Mouse (Mus musculus) frontal cortex, adult 2 months (tissue): ENCODE measurements around the gene Olfr1006. TPM values are rescaled to one million over a fixed set of nuclear protein-coding genes. Genes with fewer than 3 reads are reported as not detected.
A peak's percentile ranks its signal among the peaks of the same experiment; 100 is the strongest.
"Not testable (repeated sequence)": the region's sequence is repeated elsewhere in the genome, so short reads cannot be mapped to it uniquely, and the experiment has no call there.

Source experiments
- DNase-seq, 2 experiments: peaks; one replicate each; pipeline ENCODE4 v3.0.0; 2022; ENCODE audit warnings: low spot score in 1 of 2; ENCODE audit errors: extremely low spot score in 1 of 2
- polyA plus RNA-seq: library from polyadenylated mRNA; depleted of rRNA; stranded (reverse); fragments of >200 nt; gene quantifications from 2 replicates; pipeline ENCODE4 v1.2.3, GENCODE M21; 2012; rRNA removed

Gene Olfr1006
- not detected in 2 replicates for polyA plus RNA-seq

DNA sequence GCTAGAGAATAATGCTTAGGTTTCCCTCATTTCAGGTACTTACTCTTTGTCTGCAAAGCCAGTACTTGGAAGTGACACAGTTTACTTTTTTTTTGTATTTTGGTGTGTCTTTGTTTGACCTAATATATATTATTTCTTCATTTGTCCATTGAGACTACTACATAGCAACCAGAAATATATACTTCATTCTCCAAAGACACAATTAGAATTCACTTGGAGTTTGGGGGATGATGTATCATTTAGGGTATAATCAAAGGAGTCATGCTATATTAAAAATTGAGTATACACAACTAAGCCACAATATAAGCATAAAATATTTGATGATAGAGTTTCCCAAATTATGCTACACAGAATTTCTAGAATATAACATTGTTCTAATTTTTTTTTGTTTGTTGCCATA lies at the start of gene Olfr1006:
Olfr1006 (minus strand) TSS at position 101 of the 400 bp plus-strand sequence.
- no peak for DNase-seq

DNA sequence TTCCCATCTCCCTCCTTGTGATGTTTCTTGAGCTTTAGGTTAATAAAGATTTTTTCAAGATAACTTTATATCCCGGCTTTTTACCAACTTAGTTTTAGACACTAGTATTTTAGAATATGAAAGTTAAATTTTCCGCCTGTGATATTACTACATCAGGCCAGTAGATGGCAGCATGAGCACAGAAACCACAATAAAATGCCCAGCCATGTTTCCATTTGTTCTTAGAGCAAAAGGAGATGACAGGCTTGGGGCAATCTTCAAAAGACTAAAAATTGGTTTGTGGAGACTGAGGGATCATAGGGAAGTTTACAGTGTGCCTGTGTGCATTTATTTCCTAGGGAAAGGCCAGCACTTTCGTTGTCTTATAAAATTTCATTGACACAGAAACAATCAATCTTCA lies 47.2 kb upstream of the Olfr1006 start:
- peak in 1 of 2 experiments; percentile 62 for DNase-seq

DNA sequence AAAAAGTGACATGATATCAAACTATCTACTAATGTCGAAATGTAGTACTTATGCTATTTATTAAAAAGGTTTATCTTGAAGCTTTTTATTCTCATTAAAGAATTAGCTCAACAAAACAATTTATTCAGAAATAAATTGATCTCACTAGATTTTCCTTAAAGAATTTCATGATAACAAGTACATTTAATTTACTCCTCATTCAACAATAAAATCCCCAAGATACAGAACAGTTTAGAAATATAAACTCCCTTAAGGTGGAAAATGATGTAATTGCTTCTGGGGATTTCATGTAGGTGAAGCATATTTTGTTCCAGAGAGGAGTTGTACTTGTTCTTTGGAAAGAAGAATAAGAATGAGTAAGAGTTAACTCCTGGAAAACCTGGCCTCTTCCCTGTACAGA lies 36.6 kb upstream of the Olfr1006 start, which contains the start of gene Olfr1009:
Olfr1009 (plus strand) TSS at position 301 of the 400 bp plus-strand sequence.
- no peak for DNase-seq

DNA sequence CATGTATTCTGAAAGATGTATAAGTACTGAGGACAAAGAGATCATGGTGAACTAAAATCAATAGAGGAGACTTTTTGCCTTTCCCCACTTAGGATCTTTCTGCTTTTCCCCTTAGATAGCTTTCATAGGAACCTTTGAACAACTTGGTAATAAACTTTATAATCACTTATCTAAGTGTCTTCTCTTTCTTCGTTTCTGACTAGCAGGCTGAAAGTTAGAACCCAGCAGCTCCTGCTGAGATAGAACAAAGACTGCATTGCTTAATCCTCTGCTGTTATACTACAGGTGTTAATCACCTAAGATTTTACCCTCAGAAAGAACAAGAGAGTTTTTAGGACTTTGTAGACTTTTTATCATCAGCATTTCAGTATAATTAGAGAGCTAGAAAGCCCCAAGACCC lies 32.6 kb upstream of the Olfr1006 start:
- no peak for DNase-seq

DNA sequence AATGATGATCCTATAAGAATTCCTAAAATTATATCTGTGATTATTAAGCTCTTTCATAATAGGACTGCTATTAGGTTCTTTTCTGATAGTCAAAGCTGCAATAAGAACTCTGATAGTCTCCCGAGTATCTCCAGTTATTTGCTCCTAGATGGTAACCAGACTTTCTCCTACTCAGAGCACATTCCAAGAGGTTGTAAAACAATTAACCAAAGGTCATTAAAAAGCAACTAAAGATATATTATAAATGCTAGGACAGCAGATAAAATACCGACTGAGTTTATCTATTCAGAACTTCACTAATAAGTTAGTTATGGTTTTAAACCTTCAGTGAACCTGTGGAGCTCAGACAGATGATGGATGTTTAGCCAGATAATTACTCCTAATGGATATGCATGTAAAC lies 32.1 kb upstream of the Olfr1006 start:
- DNase-seq = not testable (repeated sequence)

DNA sequence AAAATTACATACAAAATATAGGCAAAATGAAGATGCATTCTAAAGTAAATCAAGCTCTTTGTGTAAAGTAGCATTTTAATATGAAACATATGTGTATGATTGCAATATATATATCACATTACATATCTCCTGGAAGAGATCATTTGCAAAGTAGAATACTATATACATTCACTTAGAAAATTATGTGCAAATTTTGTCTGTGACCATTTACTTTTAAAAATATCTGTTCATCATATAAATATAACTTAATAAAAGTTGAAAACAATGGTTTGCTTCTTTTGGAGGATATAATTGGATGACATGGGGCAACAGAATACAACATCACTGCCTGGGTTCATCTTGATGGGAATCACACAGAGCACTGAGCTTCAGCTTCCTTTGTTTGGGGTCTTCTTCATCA lies 10.6 kb upstream of the Olfr1006 start, which contains the start of gene Olfr1008:
Olfr1008 (plus strand) TSS at position 301 of the 400 bp plus-strand sequence.
- no peak for DNase-seq

DNA sequence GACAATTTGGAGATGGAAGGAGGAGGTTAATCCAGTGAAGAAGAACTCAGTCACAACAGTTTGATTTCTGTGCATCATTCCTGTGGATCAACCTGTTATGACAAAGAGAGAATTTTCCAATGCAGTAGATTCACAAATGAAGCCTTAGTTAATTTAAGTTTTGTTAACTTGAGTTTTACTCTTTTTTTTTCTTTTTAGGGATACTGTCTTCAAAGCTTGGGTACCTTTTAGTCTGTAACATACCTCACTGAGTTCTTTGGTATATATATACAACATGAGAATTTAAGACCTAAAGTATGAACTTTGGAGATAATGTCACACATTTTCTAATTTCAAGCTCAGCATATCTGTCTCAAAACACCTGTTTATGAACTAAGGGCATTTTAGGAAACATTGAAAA lies 14.2 kb downstream of the Olfr1006 start, which contains the start of gene Olfr154:
Olfr154 (minus strand) TSS at position 101 of the 400 bp plus-strand sequence.
- DNase-seq = not testable (repeated sequence)

DNA sequence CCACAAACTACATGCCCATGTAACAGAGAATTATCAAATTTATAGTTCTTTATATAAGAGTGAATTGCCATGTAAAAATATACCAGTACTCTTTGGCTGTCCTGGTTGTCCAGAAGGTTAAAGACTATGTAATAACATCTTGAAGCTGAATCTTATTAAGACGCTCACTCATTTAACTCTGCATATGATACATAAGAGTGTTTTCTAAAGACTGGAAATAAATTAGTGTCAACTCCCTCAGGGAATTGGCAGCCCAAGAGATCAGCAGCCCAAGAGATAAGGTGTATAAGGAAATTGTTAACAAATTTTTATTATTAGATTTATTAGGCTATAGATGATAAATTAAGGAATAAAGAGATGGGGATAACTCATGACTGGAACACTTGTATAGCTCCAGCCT lies 28.0 kb downstream of the Olfr1006 start, which contains the start of gene Olfr1002:
Olfr1002 (minus strand) TSS at position 101 of the 400 bp plus-strand sequence.
- no peak for DNase-seq

Other genes with a start within 250 kb of the Olfr1006 start
- 0.12 and 0.19 TPM in 2 replicates for gene Olfr994, start 242.3 kb downstream of the Olfr1006 start, polyA plus RNA-seq
- not detected in 2 replicates for gene Olfr995, start 235.1 kb downstream of the Olfr1006 start, polyA plus RNA-seq
- not detected in 2 replicates for gene 4833423E24Rik, start 159.7 kb downstream of the Olfr1006 start, polyA plus RNA-seq
- not detected in 2 replicates for gene Olfr996, start 99.6 kb downstream of the Olfr1006 start, polyA plus RNA-seq
- not detected in 2 replicates for gene Olfr998, start 89.8 kb downstream of the Olfr1006 start, polyA plus RNA-seq
- gene Olfr1000, start 66.9 kb downstream of the Olfr1006 start, polyA plus RNA-seq = not detected in 2 replicates
- not detected in 2 replicates for gene Olfr1002, start 28.1 kb downstream of the Olfr1006 start, polyA plus RNA-seq
- not detected in 2 replicates for gene Olfr154, start 14.3 kb downstream of the Olfr1006 start, polyA plus RNA-seq
- gene Olfr1008, start 10.7 kb upstream of the Olfr1006 start, polyA plus RNA-seq = not detected in 2 replicates
- gene Olfr1009, start 36.7 kb upstream of the Olfr1006 start, polyA plus RNA-seq = 0.06 TPM in 1 of 2 replicates, not detected in the other
- gene Olfr1012, start 84.0 kb upstream of the Olfr1006 start, polyA plus RNA-seq = not detected in 2 replicates
- gene Olfr1013, start 88.3 kb upstream of the Olfr1006 start, polyA plus RNA-seq = 0.10 TPM in 1 of 2 replicates, not detected in the other
- not detected in 2 replicates for gene Olfr1014, start 93.9 kb upstream of the Olfr1006 start, polyA plus RNA-seq
- not detected in 2 replicates for gene Olfr1015, start 103.2 kb upstream of the Olfr1006 start, polyA plus RNA-seq
- not detected in 2 replicates for gene Olfr1016, start 123.8 kb upstream of the Olfr1006 start, polyA plus RNA-seq
- 0.27 TPM in 1 of 2 replicates, not detected in the other for gene Olfr1018, start 139.7 kb upstream of the Olfr1006 start, polyA plus RNA-seq
- gene Olfr1019, start 166.7 kb upstream of the Olfr1006 start, polyA plus RNA-seq = 0.06 TPM in 1 of 2 replicates, not detected in the other
- not detected in 2 replicates for gene Olfr1020, start 168.3 kb upstream of the Olfr1006 start, polyA plus RNA-seq
- gene Olfr1022, start 189.8 kb upstream of the Olfr1006 start, polyA plus RNA-seq = not detected in 2 replicates
- not detected in 2 replicates for gene Olfr1023, start 206.9 kb upstream of the Olfr1006 start, polyA plus RNA-seq
- gene Olfr1024, start 226.3 kb upstream of the Olfr1006 start, polyA plus RNA-seq = not detected in 2 replicates
- gene Olfr1025-ps1, start 236.4 kb upstream of the Olfr1006 start, polyA plus RNA-seq = not detected in 2 replicates
- not detected in 2 replicates for gene Olfr1026, start 242.8 kb upstream of the Olfr1006 start, polyA plus RNA-seq